Mouse (Mus musculus) neutrophil, adult 83 days (primary cell): ENCODE results near the gene Haus4. TPM values are rescaled to one million over a fixed set of nuclear protein-coding genes. Genes with fewer than 3 reads are reported as not detected.

ENCODE experiments used
- total RNA-seq, 2 experiments: library from RNA; stranded (reverse); gene quantifications; one replicate each; pipeline ENCODE4 v1.2.4; 2023

Haus4 gene
- 10 to 100 TPM; 26.8 to 31.2 TPM for total RNA-seq

DNA sequence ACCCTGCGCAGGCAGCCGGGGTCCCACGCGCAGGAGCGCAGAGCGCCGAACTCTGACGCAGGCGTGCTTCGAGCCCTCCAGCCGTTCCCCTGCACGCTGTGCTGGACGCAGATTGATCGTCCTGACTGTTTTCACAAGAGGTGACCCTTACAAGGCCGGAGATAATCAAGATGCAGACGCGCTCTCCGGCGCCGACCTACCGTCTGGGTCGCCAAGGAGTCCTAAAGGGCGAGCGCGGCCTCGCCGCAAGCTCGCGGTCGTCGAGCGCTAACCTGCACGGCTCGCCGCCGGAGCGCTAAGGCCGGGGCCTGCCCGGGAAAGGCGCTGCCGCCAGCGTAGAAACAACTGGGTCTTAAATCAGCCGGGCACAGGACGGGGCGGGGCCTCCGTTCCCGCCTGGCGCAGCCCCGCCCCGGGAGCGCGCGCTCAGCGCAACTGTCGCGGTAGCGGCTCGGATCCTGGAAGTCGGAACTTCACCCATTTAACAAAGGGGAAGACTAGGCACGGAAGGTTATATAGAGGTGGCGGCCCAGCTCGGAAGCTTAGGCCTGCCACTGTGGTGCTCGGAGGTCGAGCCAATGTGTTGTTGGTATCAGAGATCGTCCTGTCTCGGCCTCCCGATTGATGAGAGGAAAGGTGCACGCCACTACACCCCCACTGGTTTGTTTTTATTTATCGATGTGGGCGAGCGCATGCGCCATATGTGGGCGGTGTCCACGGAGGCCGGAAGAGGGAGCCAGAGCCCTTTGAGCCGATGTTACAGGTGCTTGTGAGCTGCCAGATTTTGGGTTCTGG is at the start of gene Haus4:
Gene Haus4, minus strand, starts transcription at position 642 of the 795 bp plus-strand sequence.

DNA sequence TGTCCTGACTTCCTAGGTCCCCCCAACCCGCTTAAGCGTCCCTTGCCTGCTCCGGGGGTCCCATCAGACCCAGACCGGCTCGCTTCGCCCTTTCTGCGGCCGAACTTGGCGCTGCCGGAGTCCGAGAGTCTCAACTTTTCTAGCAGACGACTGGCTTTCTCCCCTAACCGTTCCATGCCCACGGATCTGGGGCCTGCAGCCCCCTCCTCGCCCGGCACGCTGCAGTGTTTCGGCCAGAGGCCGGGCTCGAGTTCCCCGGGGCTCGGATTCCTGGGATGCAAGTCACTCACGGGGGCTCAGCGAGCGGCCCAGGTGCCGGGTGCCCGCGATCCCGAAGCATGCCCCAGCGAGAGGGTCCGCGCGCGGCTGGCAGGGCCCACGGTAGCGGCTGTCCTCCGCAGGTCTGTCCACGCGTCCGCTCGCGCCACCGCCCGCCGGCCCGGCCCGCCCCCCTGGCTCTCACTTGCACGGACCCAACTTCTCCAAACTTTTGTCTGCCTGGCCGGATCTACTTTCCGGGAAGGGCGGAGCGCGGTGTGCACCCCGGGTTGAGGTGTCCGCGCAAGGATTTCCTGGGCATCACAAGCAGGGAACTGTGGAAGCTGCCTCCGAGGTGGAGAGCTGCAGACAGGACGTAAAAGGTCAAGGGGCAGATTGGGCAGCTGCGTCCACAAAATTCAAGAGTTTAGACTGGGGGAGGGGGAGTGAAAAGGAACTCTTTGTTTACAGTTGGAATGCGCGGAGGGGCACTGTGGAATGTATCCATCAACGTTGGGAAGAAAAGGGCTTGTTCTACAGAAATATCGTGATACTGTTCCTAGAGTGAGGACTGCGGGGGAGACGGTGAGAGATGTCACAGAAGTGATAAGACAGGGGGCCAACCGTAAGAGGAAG is 22.9 kb upstream of the Haus4 start, which contains the start of gene Ajuba:
Gene Ajuba, minus strand, starts transcription at position 470 of the 894 bp plus-strand sequence.

Other genes starting within 250 kb of the Haus4 start
- gene Oxa1l, start 193.8 kb downstream of the Haus4 start, total RNA-seq: 10 to 100 TPM; 39.9 to 43.0 TPM
- gene Slc7a7, start 136.8 kb downstream of the Haus4 start, total RNA-seq: 10 to 100 TPM; 20.7 to 26.1 TPM
- gene Mrpl52, start 127.7 kb downstream of the Haus4 start, total RNA-seq: 10 to 100 TPM; 38.9 to 39.9 TPM
- 1 to 10 TPM; 1.1 to 2.8 TPM for gene Mmp14, start 123.0 kb downstream of the Haus4 start, total RNA-seq
- gene Lrp10, start 90.5 kb downstream of the Haus4 start, total RNA-seq: 10 to 100 TPM; 82.6 to 82.9 TPM
- gene Rem2, start 78.5 kb downstream of the Haus4 start, total RNA-seq: under 1 TPM in 1 of 2 experiments, not detected in 1; 0.18 TPM
- gene Prmt5, start 37.1 kb downstream of the Haus4 start, total RNA-seq: 10 to 100 TPM; 12.8 to 13.9 TPM
- gene Ajuba, start 22.9 kb upstream of the Haus4 start, total RNA-seq: under 1 TPM; 0.20 to 0.22 TPM
- gene 4931414P19Rik, start 51.4 kb upstream of the Haus4 start, total RNA-seq: 1 to 10 TPM; 3.4 to 6.2 TPM
- 10 to 100 TPM; 56.3 to 74.9 TPM for gene Psmb5, start 63.4 kb upstream of the Haus4 start, total RNA-seq
- gene Psmb11, start 66.8 kb upstream of the Haus4 start, total RNA-seq: under 1 TPM in 1 of 2 experiments, not detected in 1; 0.07 TPM
- gene Gm17606, start 86.3 kb upstream of the Haus4 start, total RNA-seq: not detected
- 1 to 10 TPM; 1.9 to 3.7 TPM for gene Cdh24, start 86.7 kb upstream of the Haus4 start, total RNA-seq
- gene 1700123O20Rik, start 131.6 kb upstream of the Haus4 start, total RNA-seq: 10 to 100 TPM; 29.0 to 31.1 TPM
- gene Acin1, start 132.3 kb upstream of the Haus4 start, total RNA-seq: 100 to 1,000 TPM; 245 to 254 TPM
- under 1 TPM; 0.40 to 0.70 TPM for gene Gm29776, start 144.2 kb upstream of the Haus4 start, total RNA-seq
- 100 to 1,000 TPM; 181 to 183 TPM for gene Cebpe, start 157.6 kb upstream of the Haus4 start, total RNA-seq
- gene Slc7a8, start 227.3 kb upstream of the Haus4 start, total RNA-seq: 1 to 10 TPM; 5.0 to 5.1 TPM